Mouse (Mus musculus): ENCODE measurements around the gene Gss. TPM values are rescaled to one million over a fixed set of nuclear protein-coding genes. Genes with fewer than 3 reads are reported as not detected.
"Not testable (repeated sequence)": the region's sequence is repeated elsewhere in the genome, so short reads cannot be mapped to it uniquely, and the experiment has no call there.

Gene Gss
- polyA plus RNA-seq, 1 experiment, result 85.3 TPM

DNA sequence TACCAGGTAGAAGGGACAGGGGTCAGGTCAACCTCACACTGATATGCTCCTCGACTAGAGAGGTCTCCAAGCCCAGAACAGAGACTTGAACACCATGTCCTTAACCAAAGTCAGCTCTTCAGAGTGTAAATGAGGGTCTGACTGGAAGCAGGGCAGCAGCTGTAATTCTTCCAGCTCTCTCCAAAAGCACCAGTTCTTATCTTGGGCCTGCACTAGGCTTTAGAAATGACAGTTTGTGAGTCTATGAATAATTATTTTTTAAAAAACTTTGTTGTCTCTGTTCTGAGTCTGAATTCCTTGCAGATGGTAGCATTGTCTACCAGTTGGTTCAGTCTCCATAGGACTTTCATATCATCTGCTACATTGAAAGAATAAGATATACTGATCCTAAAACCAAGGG is 30.4 kb downstream of the Gss start:
- Histone ChIP-seq H3K27me3 (ENCODE audit: control insufficient read depth, insufficient read depth, low read length) (no peaks in the 10 kb centered on the region), H3K4me1 (ENCODE audit: control insufficient read depth, insufficient read depth, insufficient read length, low read length) (no peaks in the 10 kb centered on the region), H3K36me3 (ENCODE audit: control insufficient read depth, insufficient read depth, low read length) (peaks cover 53% of the 10 kb centered on the region), H3K4me3 (ENCODE audit: low read depth, low read length) (no peak overlapping the region), H3K27ac (ENCODE audit: insufficient read depth, low read depth, low read length) (no peak overlapping the region)
- no peak for TF ChIP-seq POLR2A (IDR thresholded peaks at IDR 0.05; ENCODE audit: low read depth, low read length)
- TF ChIP-seq CTCF (IDR thresholded peaks at IDR 0.05; ENCODE audit: extremely low read depth, insufficient read length, insufficient replicate concordance, low read depth, low read length), result no peak
- WGBS, result 43% methylated on average over 1 of the region's 1 CpGs

DNA sequence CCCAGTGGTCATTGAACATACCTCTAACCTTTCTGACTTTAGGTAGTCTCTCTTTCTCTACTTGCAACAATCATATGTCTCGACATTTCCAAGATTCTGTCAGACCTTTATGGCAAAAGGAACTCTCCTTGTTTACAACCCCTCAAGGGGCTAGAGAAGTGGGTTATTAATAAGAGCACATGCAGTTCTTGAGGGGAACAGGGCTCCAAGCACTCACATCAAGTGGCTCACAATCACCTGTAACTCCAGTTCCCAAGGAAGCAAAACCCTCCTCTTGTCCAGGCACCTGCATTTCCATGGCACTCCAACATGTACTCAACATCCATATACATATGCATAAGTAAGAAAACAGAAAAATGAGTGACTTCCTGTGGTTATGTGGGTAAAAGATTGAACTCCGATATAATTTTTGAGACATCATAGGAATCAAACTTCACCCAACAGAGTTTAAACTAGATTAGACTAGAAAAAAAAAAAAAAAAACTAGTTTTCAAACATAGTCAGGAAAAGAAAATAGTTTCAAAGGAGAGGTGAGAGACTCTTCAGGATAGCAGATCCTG is 38.1 kb downstream of the Gss start:
- Histone ChIP-seq H3K36me3 (ENCODE audit: control insufficient read depth, insufficient read depth, low read length) (peaks cover 13% of the 10 kb centered on the region), H3K4me1 (ENCODE audit: control insufficient read depth, insufficient read depth, insufficient read length, low read length) (no peaks in the 10 kb centered on the region; the same call in 1 of the 2 replicates), H3K4me3 (ENCODE audit: low read depth, low read length) (no peak overlapping the region), H3K27me3 (ENCODE audit: control insufficient read depth, insufficient read depth, low read length) (no peaks in the 10 kb centered on the region), H3K27ac (ENCODE audit: insufficient read depth, low read depth, low read length) (no peak overlapping the region)
- no peak for TF ChIP-seq POLR2A (IDR thresholded peaks at IDR 0.05; ENCODE audit: low read depth, low read length)
- no peak for TF ChIP-seq CTCF (IDR thresholded peaks at IDR 0.05; ENCODE audit: extremely low read depth, insufficient read length, insufficient replicate concordance, low read depth, low read length)
- 78% methylated on average over 2 of the region's 2 CpGs for WGBS

DNA sequence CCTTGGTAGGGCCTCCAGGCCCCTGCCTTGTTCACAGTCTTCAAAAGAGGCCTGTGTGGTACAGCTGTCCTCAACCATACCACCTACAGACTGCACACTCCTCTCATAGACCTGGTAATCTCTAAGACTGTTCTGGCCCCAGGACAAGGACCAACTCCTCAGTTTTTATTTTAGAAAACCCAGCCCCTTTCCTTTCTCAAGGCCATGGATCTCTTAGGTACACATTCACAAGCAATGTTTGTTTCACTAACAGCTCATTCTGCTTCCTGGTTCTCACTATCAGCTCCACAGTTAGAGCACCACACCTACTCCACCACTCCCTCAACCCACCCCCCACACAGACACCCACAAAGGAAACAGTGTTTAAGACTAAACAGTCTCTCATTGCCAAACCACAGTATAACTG is 39.7 kb downstream of the Gss start:
- Histone ChIP-seq H3K27me3 (ENCODE audit: control insufficient read depth, insufficient read depth, low read length) (no peaks in the 10 kb centered on the region), H3K36me3 (ENCODE audit: control insufficient read depth, insufficient read depth, low read length) (peaks cover 10% of the 10 kb centered on the region; the same call in 1 of the 2 replicates), H3K27ac (ENCODE audit: insufficient read depth, low read depth, low read length) (peak overlapping the region; percentile 81), H3K4me1 (ENCODE audit: control insufficient read depth, insufficient read depth, insufficient read length, low read length) (no peaks in the 10 kb centered on the region; the same call in 1 of the 2 replicates), H3K4me3 (ENCODE audit: low read depth, low read length) (no peak overlapping the region)
- TF ChIP-seq CTCF (IDR thresholded peaks at IDR 0.05; ENCODE audit: extremely low read depth, insufficient read length, insufficient replicate concordance, low read depth, low read length) (no peak), POLR2A (IDR thresholded peaks at IDR 0.05; ENCODE audit: low read depth, low read length) (no peak)

DNA sequence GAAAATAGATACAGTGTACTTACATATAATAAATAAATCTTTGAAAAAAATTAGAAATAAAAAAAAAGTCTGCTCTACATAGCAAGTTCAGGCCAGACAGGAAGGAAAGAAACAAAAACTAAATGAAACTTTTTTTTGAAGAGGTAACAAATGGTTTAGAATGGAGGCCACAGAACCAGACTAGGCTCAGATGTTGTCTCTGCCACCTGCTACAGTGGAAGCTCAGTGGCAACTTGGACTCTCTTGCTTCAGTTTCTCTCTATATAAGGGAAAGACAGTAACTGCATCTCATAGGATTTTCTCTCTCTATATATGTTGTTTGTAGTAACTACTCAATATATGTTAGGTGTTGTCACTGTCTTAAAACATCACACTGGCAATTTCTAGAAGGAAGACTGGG is 40.3 kb downstream of the Gss start:
- Histone ChIP-seq H3K4me3 (ENCODE audit: low read depth, low read length) (no peak overlapping the region), H3K27me3 (ENCODE audit: control insufficient read depth, insufficient read depth, low read length) (no peaks in the 10 kb centered on the region), H3K36me3 (ENCODE audit: control insufficient read depth, insufficient read depth, low read length) (peaks cover 10% of the 10 kb centered on the region; the same call in 1 of the 2 replicates), H3K4me1 (ENCODE audit: control insufficient read depth, insufficient read depth, insufficient read length, low read length) (no peaks in the 10 kb centered on the region; the same call in 1 of the 2 replicates), H3K27ac (ENCODE audit: insufficient read depth, low read depth, low read length) (peak overlapping the region; percentile 27; the same call in 1 of the 2 replicates)
- TF ChIP-seq POLR2A (IDR thresholded peaks at IDR 0.05; ENCODE audit: low read depth, low read length), result no peak
- TF ChIP-seq CTCF (IDR thresholded peaks at IDR 0.05; ENCODE audit: extremely low read depth, insufficient read length, insufficient replicate concordance, low read depth, low read length), result no peak

DNA sequence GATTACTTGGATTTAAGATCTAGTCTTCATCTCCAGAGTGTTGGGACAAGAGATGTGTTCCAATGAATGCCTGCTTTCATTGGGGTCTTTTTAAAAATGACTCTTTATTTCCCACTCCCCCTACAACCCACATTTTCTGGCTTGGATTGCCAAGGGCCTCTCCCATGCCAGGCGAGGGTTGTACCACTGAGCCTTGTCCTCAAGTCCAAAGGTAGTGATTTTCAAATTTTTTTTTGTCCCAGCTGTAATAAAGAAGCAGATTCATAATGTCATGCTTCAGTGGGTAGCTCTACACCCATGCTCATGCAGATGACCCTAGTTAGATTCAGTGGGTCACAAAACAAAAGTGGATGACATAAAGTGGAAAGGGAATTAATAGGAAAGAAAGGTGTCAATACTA is 45.7 kb downstream of the Gss start:
- Histone ChIP-seq H3K36me3 (ENCODE audit: control insufficient read depth, insufficient read depth, low read length) (peaks cover 10% of the 10 kb centered on the region; the same call in 1 of the 2 replicates), H3K4me3 (ENCODE audit: low read depth, low read length) (no peak overlapping the region), H3K27me3 (ENCODE audit: control insufficient read depth, insufficient read depth, low read length) (no peaks in the 10 kb centered on the region), H3K27ac (ENCODE audit: insufficient read depth, low read depth, low read length) (no peak overlapping the region), H3K4me1 (ENCODE audit: control insufficient read depth, insufficient read depth, insufficient read length, low read length) (0 out of 2 replicates have a peak, but pooled peaks cover 2% of the 10 kb centered on the region)
- TF ChIP-seq POLR2A (IDR thresholded peaks at IDR 0.05; ENCODE audit: low read depth, low read length), result no peak
- no peak for TF ChIP-seq CTCF (IDR thresholded peaks at IDR 0.05; ENCODE audit: extremely low read depth, insufficient read length, insufficient replicate concordance, low read depth, low read length)
- 30% methylated on average over 1 of the region's 1 CpGs for WGBS

DNA sequence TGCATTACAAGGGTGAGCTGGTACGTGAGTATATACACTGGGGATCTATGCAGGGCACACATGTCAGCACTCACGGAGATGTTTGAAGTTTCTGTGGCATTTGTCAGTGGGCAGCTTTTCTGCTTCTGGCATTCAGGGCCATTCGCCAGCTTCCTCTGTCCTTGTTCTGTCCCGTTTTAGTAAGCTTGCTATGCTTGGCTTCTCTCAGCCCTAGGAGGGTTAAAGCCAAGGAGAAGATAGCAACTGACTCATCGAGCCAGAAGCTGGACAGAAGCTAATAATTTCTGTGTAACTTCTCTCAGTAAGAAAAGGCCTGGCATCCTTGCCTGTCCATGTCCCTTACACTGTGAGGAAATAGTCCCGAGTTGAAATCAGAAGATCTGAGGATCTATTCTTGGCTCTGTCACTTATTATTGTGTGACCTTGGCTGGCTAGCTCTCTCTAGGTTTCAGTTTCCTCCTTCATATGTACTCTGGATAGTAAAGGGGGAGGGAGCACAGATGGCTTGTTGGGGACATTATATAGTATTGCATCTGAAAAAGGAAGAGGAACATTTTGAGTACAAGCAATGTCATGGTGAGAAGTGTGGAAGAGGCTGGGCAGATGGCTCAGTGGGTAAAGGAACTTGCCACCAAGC is 51.7 kb downstream of the Gss start:
- TF ChIP-seq POLR2A (IDR thresholded peaks at IDR 0.05; ENCODE audit: low read depth, low read length), result no peak
- TF ChIP-seq CTCF (IDR thresholded peaks at IDR 0.05; ENCODE audit: extremely low read depth, insufficient read length, insufficient replicate concordance, low read depth, low read length), result no peak
- WGBS, result 34% methylated on average over 6 of the region's 6 CpGs
- H3K27ac ChIP-seq (ENCODE audit: insufficient read depth, low read depth, low read length), result 0 out of 2 replicates have a peak overlapping the region, but pooled peaks have one; percentile 13

DNA sequence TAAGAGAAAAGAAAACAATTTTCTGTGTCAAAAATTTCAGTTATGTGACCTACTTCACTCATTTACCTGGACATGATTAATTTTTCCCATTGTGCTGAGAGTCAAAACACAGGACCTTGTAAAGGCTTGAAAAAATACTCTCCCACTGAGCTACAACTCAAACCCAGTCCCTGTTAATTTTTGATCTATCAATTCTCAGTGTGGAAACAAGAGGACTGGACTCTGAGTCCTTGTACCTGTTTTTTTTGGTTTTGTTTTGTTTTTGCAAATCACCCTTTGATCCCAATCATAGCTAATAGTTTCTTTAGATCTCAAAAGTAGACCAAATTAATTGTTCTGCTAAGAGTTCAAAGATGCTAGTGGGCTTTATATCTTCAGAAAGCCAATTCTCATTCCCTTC is 52.9 kb downstream of the Gss start:
- H3K4me3 ChIP-seq (ENCODE audit: low read depth, low read length), result no peak overlapping the region
- H3K27ac ChIP-seq (ENCODE audit: insufficient read depth, low read depth, low read length), result no peak overlapping the region
- H3K36me3 ChIP-seq (ENCODE audit: control insufficient read depth, insufficient read depth, low read length), result no peaks in the 10 kb centered on the region
- no peaks in the 10 kb centered on the region for H3K27me3 ChIP-seq (ENCODE audit: control insufficient read depth, insufficient read depth, low read length)
- TF ChIP-seq POLR2A (IDR thresholded peaks at IDR 0.05; ENCODE audit: low read depth, low read length) (no peak), CTCF (IDR thresholded peaks at IDR 0.05; ENCODE audit: extremely low read depth, insufficient read length, insufficient replicate concordance, low read depth, low read length) (no peak)
- H3K4me1 ChIP-seq (ENCODE audit: control insufficient read depth, insufficient read depth, insufficient read length, low read length), result peaks cover 3% of the 10 kb centered on the region; the same call in 1 of the 2 replicates

More for the DNA sequence above, 51.7 kb downstream of the Gss start:
- H3K4me1 ChIP-seq (ENCODE audit: control insufficient read depth, insufficient read depth, insufficient read length, low read length), result peaks cover 3% of the 10 kb centered on the region; the same call in 1 of the 2 replicates
- H3K27me3 ChIP-seq (ENCODE audit: control insufficient read depth, insufficient read depth, low read length), result no peaks in the 10 kb centered on the region
- no peak overlapping the region for H3K4me3 ChIP-seq (ENCODE audit: low read depth, low read length)
- no peaks in the 10 kb centered on the region for H3K36me3 ChIP-seq (ENCODE audit: control insufficient read depth, insufficient read depth, low read length)

DNA sequence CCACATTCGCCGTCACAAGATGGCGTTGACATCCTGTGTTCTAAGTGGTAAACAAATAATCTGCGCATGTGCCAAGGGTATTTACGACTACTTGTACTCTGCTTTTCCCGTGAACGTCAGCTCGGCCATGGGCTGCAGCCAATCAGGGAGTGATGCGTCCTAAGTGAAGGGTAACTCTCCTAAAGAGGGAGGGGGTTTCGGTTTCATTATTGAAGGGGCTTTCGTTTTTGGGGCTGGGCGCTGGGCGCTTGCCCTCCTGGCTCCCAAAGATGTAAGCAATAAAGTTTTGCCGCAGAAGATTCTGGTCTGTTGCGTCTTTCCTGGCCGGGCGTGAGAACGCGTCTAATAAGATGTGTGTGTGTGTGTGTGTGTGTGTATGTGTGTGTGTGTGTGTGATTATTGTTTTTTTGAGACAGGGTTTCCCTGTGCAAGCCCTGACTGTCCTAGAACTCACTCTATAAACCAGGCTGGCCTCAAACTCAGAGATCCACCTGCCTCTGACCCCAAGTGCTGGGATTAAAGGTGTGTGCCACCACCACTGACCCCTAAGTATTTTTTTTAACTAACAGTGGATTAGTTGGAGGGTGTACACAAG is 54.0 kb downstream of the Gss start:
- H3K27me3 ChIP-seq (ENCODE audit: control insufficient read depth, insufficient read depth, low read length); H3K4me1 ChIP-seq (ENCODE audit: control insufficient read depth, insufficient read depth, insufficient read length, low read length); H3K36me3 ChIP-seq (ENCODE audit: control insufficient read depth, insufficient read depth, low read length): not testable (repeated sequence)
- WGBS, result 63% methylated on average over 19 of the region's 19 CpGs
- peak overlapping the region; percentile 45 for H3K4me3 ChIP-seq (ENCODE audit: low read depth, low read length)
- H3K27ac ChIP-seq (ENCODE audit: insufficient read depth, low read depth, low read length), result peak overlapping the region; percentile 65

Measured in small intestine, adult 2 months (tissue).